Mouse (Mus musculus) C2C12 (cell line): ENCODE results near the gene Mycl.

ENCODE experiments used
- CEBPB ChIP-seq: IDR thresholded peaks from one replicate; pipeline ENCODE4 v1.6.1; 2011; ENCODE audit warnings: low read depth, mild to moderate bottlenecking, control low read depth, moderate library complexity
- CTCF ChIP-seq: IDR thresholded peaks from one replicate; pipeline ENCODE4 v1.5.1; 2011; ENCODE audit not compliant: control insufficient read depth, insufficient read depth, insufficient read length
- MYOG ChIP-seq: IDR thresholded peaks from one replicate; pipeline ENCODE4 v1.6.1; 2011; ENCODE audit not compliant: control insufficient read depth, insufficient read length; ENCODE audit errors: extremely low read depth

- no peak for TF ChIP-seq CTCF
- TF ChIP-seq CEBPB = no peak
- TF ChIP-seq MYOG = no peak
Measured at GRCm38 (mm10) chr4:122971191-122971590, 24.3 kb upstream of the Mycl start.
